Mouse (Mus musculus): ENCODE measurements around the gene Aipl1. TPM values are rescaled to one million over a fixed set of nuclear protein-coding genes. Genes with fewer than 3 reads are reported as not detected.
A peak's percentile ranks its signal among the peaks of the same experiment; 100 is the strongest.

Gene Aipl1
- polyA plus RNA-seq, 1 experiment, result not detected

- TF ChIP-seq CTCF (IDR thresholded peaks at IDR 0.05; ENCODE audit: insufficient read depth, low read depth, low read length) (peak; percentile 51; the same call in 1 of the 2 replicates), POLR2A (IDR thresholded peaks at IDR 0.05; ENCODE audit: insufficient read depth, low read depth, low read length) (no peak)
- peaks cover 6% of the 10 kb centered on the region for H3K4me1 ChIP-seq (ENCODE audit: control insufficient read depth, insufficient read depth, low read length)
- H3K4me3 ChIP-seq (ENCODE audit: insufficient read depth, low read depth, low read length), result no peak overlapping the region
- no peak overlapping the region for H3K27ac ChIP-seq (ENCODE audit: insufficient read depth, low read depth, low read length)
- 33% methylated on average over 23 of the region's 23 CpGs for WGBS
These were observed 8.2 kb downstream of the Aipl1 start for GRCm38 (mm10) chr11:72029143-72029542.

GRCm38 (mm10) chr11:72027836-72028235 lies 9.5 kb downstream of the Aipl1 start:
- no peak overlapping the region for H3K27ac ChIP-seq (ENCODE audit: insufficient read depth, low read depth, low read length)
- WGBS, result 87% methylated on average over 9 of the region's 9 CpGs
- H3K4me3 ChIP-seq (ENCODE audit: insufficient read depth, low read depth, low read length), result no peak overlapping the region
- peaks cover 9% of the 10 kb centered on the region for H3K4me1 ChIP-seq (ENCODE audit: control insufficient read depth, insufficient read depth, low read length)
- no peak for TF ChIP-seq CTCF (IDR thresholded peaks at IDR 0.05; ENCODE audit: insufficient read depth, low read depth, low read length)
- no peak for TF ChIP-seq POLR2A (IDR thresholded peaks at IDR 0.05; ENCODE audit: insufficient read depth, low read depth, low read length)

- Histone ChIP-seq H3K4me3 (ENCODE audit: insufficient read depth, low read depth, low read length) (no peak overlapping the region), H3K4me1 (ENCODE audit: control insufficient read depth, insufficient read depth, low read length) (peaks cover 9% of the 10 kb centered on the region), H3K27ac (ENCODE audit: insufficient read depth, low read depth, low read length) (no peak overlapping the region)
- TF ChIP-seq CTCF (IDR thresholded peaks at IDR 0.05; ENCODE audit: insufficient read depth, low read depth, low read length) (no peak), POLR2A (IDR thresholded peaks at IDR 0.05; ENCODE audit: insufficient read depth, low read depth, low read length) (no peak)
- 97% methylated on average over 9 of the region's 9 CpGs for WGBS
These were observed 10.8 kb downstream of the Aipl1 start for GRCm38 (mm10) chr11:72026516-72026915.

DNA sequence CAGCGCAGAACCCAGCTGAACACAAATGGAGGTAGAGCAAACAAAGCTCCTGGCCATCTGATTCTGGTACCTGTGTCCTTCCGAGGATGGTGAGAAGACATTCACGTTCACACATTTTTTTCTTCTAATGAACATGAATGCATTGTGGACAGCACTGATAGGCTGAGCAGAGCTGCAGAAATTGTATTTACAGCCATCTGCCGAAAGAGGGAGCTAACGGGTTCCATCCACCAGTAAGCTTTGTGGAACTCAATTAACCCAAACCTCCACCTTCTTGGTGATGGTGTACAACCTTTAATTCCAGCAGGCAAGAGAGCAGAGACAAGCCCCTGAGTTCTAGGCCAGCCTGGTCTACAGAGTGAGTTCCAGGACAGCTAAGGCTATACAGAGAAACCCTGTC lies 11.5 kb downstream of the Aipl1 start:
- no peak overlapping the region for H3K4me3 ChIP-seq (ENCODE audit: insufficient read depth, low read depth, low read length)
- peaks cover 9% of the 10 kb centered on the region for H3K4me1 ChIP-seq (ENCODE audit: control insufficient read depth, insufficient read depth, low read length)
- 42% methylated on average over 5 of the region's 5 CpGs for WGBS
- TF ChIP-seq CTCF (IDR thresholded peaks at IDR 0.05; ENCODE audit: insufficient read depth, low read depth, low read length) (no peak), POLR2A (IDR thresholded peaks at IDR 0.05; ENCODE audit: insufficient read depth, low read depth, low read length) (no peak)
- H3K27ac ChIP-seq (ENCODE audit: insufficient read depth, low read depth, low read length), result no peak overlapping the region

DNA sequence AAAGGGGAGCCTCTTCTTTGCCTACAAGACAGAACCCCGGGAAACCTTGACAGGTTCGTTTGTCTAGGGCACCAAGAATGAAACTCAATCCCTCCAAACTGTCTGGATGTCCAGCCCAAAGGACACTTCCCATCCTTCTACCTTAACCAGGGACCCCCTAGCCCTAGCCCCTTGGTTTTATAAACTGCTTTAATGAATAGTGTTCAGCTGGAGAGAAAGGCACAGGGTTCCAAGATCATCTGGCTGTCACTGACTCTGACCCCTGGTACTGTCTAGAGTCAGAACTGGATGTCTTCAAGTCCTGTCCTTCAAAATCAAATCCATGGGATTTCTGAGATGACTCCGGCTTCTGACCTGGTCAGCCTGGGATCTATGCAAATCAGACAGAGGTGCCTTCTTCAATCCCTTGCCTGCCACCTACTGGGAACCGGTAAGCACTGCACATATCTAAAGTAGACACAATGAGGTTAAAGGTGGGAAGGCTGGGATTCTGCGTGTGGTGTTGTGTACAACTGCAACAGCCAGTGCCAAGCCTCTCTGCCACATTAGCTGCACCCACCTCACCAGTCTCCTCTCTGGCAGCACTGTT lies 13.0 kb downstream of the Aipl1 start:
- WGBS, result 23% methylated on average over 5 of the region's 5 CpGs
- Histone ChIP-seq H3K4me1 (ENCODE audit: control insufficient read depth, insufficient read depth, low read length) (peaks cover 7% of the 10 kb centered on the region), H3K27ac (ENCODE audit: insufficient read depth, low read depth, low read length) (no peak overlapping the region), H3K4me3 (ENCODE audit: insufficient read depth, low read depth, low read length) (no peak overlapping the region)
- TF ChIP-seq CTCF (IDR thresholded peaks at IDR 0.05; ENCODE audit: insufficient read depth, low read depth, low read length) (no peak), POLR2A (IDR thresholded peaks at IDR 0.05; ENCODE audit: insufficient read depth, low read depth, low read length) (no peak)

DNA sequence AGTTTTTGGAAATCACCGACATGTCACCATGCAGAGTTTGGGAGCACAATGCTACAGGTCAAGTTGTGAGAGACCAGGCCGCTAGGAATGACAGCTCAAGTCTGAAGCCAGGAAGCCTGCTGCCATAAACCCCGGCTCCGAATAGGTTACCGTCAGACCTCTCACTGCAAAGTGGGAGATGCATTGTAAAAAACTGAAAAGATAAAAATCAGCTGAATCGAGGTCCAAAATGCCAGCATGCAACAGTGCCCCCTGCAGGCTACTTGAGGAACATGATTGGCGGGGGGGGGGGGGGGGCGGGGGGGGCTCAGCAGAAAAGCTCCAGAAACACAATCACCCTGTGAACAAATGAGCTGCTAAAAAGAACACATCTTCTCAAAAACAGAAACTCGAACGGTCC lies 13.7 kb downstream of the Aipl1 start:
- TF ChIP-seq CTCF (IDR thresholded peaks at IDR 0.05; ENCODE audit: insufficient read depth, low read depth, low read length) (0 out of 2 replicates have a peak, but pooled peaks have one; percentile 23), POLR2A (IDR thresholded peaks at IDR 0.05; ENCODE audit: insufficient read depth, low read depth, low read length) (no peak)
- 12% methylated on average over 10 of the region's 10 CpGs for WGBS
- Histone ChIP-seq H3K4me1 (ENCODE audit: control insufficient read depth, insufficient read depth, low read length) (peaks cover 2% of the 10 kb centered on the region), H3K4me3 (ENCODE audit: insufficient read depth, low read depth, low read length) (no peak overlapping the region), H3K27ac (ENCODE audit: insufficient read depth, low read depth, low read length) (no peak overlapping the region)

- TF ChIP-seq POLR2A (IDR thresholded peaks at IDR 0.05; ENCODE audit: insufficient read depth, low read depth, low read length) (no peak), CTCF (IDR thresholded peaks at IDR 0.05; ENCODE audit: insufficient read depth, low read depth, low read length) (no peak)
These were observed 14.5 kb downstream of the Aipl1 start for GRCm38 (mm10) chr11:72022827-72023226.

DNA sequence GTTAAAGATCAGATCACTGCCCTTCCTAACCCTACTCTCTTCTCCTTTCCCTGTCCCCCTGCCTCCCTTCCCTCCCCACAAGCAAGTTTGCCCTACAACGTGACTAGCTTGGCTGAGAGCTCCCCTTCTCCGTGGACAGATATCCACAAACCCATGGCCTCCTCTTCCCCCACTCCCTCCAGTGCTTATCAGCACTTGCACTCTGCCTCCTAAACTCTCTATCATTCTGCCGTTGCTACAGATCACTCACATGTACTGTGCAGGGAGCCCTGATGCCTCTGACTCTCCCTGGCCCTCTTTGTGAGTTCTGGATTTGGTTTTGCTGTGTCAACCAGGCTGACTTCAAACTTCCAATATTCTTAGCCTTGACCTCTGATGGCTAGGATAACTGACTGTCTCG lies 16.3 kb downstream of the Aipl1 start:
- peaks cover 7% of the 10 kb centered on the region for H3K4me1 ChIP-seq (ENCODE audit: control insufficient read depth, insufficient read depth, low read length)
- H3K27ac ChIP-seq (ENCODE audit: insufficient read depth, low read depth, low read length), result no peak overlapping the region
- 90% methylated on average over 4 of the region's 4 CpGs for WGBS
- TF ChIP-seq POLR2A (IDR thresholded peaks at IDR 0.05; ENCODE audit: insufficient read depth, low read depth, low read length), result no peak
- TF ChIP-seq CTCF (IDR thresholded peaks at IDR 0.05; ENCODE audit: insufficient read depth, low read depth, low read length), result no peak
- H3K4me3 ChIP-seq (ENCODE audit: insufficient read depth, low read depth, low read length), result no peak overlapping the region

More at GRCm38 (mm10) chr11:72022827-72023226, 14.5 kb downstream of the Aipl1 start:
- no peak overlapping the region for H3K27ac ChIP-seq (ENCODE audit: insufficient read depth, low read depth, low read length)
- peaks cover 2% of the 10 kb centered on the region for H3K4me1 ChIP-seq (ENCODE audit: control insufficient read depth, insufficient read depth, low read length)
- H3K4me3 ChIP-seq (ENCODE audit: insufficient read depth, low read depth, low read length), result no peak overlapping the region
- WGBS, result 89% methylated on average over 6 of the region's 6 CpGs

- 48% methylated on average over 9 of the region's 9 CpGs for WGBS
- Histone ChIP-seq H3K4me1 (ENCODE audit: control insufficient read depth, insufficient read depth, low read length) (peaks cover 5% of the 10 kb centered on the region), H3K4me3 (ENCODE audit: insufficient read depth, low read depth, low read length) (no peak overlapping the region), H3K27ac (ENCODE audit: insufficient read depth, low read depth, low read length) (no peak overlapping the region)
- no peak for TF ChIP-seq POLR2A (IDR thresholded peaks at IDR 0.05; ENCODE audit: insufficient read depth, low read depth, low read length)
These were observed 20.1 kb downstream of the Aipl1 start for GRCm38 (mm10) chr11:72017253-72017601.
